Mouse (Mus musculus): Measurements from ENCODE around the gene Gm428.
"Not testable (repeated sequence)": the region's sequence is repeated elsewhere in the genome, so short reads cannot be mapped to it uniquely, and the experiment has no call there.

Gm428 gene

GRCm38 (mm10) chr4:73683216-73683615 is at the start of gene Gm428:
Gene Gm428, plus strand, starts transcription at chr4:73683516.
- DNase-seq (ENCODE audit: low read depth, low spot score); H3K27me3 ChIP-seq (ENCODE audit: control insufficient read depth, insufficient read depth, low read length, poor library complexity, severe bottlenecking); H3K36me3 ChIP-seq (ENCODE audit: control insufficient read depth, insufficient read depth, low read length, poor library complexity, severe bottlenecking): not testable (repeated sequence)

DNA sequence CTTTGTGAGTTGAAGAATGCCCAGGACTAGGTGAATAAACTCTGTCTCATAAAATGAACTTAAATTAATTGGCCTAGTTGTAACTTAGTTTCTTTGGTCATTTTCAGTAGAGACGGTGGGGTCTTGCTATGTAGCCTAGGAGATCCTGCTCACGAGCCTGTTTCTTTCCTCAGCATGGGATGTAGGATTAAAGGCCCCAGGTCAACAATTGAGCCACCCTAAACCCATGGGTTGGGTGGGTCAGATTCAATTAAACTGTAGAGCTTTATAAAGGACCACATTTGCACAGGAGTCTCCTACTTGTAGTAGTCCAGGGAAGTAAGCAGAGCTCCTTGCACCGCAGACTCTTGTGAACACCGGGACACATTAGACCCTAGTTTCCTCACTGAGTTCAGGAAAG is 45.5 kb upstream of the Gm428 start, which contains the start of gene Gm11236:
TSS of gene Gm11236 (plus strand) at position 301 of the 400 bp plus-strand sequence.
- not testable (repeated sequence) for H3K27me3 ChIP-seq (ENCODE audit: control insufficient read depth, insufficient read depth, low read length, poor library complexity, severe bottlenecking); DNase-seq (ENCODE audit: low read depth, low spot score); H3K36me3 ChIP-seq (ENCODE audit: control insufficient read depth, insufficient read depth, low read length, poor library complexity, severe bottlenecking)

DNA sequence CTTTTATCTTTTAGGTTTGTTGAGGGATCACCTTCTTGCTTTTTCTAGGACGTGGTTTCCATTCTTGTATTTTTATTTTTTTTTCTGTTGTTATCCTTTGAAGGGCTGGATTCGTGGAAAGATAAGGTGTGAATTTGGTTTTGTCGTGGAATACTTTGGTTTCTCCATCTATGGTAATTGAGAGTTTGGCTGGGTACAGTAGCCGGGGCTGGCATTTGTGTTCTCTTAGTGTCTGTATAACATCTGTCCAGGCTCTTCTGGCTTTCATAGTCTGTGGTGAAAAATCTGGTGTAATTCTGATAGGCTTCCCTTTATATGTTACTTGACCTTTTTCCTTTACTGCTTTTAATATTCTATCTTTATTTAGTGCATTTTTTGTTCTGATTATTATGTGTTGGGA is 21.5 kb upstream of the Gm428 start:
- DNase-seq (ENCODE audit: low read depth, low spot score); H3K27me3 ChIP-seq (ENCODE audit: control insufficient read depth, insufficient read depth, low read length, poor library complexity, severe bottlenecking); H3K36me3 ChIP-seq (ENCODE audit: control insufficient read depth, insufficient read depth, low read length, poor library complexity, severe bottlenecking): not testable (repeated sequence)

DNA sequence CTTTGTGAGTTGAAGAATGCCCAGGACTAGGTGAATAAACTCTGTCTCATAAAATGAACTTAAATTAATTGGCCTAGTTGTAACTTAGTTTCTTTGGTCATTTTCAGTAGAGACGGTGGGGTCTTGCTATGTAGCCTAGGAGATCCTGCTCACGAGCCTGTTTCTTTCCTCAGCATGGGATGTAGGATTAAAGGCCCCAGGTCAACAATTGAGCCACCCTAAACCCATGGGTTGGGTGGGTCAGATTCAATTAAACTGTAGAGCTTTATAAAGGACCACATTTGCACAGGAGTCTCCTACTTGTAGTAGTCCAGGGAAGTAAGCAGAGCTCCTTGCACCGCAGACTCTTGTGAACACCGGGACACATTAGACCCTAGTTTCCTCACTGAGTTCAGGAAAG is 15.3 kb upstream of the Gm428 start, which contains the start of gene Gm11239:
TSS of gene Gm11239 (plus strand) at position 301 of the 400 bp plus-strand sequence.
- not testable (repeated sequence) for DNase-seq (ENCODE audit: low read depth, low spot score); H3K36me3 ChIP-seq (ENCODE audit: control insufficient read depth, insufficient read depth, low read length, poor library complexity, severe bottlenecking); H3K27me3 ChIP-seq (ENCODE audit: control insufficient read depth, insufficient read depth, low read length, poor library complexity, severe bottlenecking)

DNA sequence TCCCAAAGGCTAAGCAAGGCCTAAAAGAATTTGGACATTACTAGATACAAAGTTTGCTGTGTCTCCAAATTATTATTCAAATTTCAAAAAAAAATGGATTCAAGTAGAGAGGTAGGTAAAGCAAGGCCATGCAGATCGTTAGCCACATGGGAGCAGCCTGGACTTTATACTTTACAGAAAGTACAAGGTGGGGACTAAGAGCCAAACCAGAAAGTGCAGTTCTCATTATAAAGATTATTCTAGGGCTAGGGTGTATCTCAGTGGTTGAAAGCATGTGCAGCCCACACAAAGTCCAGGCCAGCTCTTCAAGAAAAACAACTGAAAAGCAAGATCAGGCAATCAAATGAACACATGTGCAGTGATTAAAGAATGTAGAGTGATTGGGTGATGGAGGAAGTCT is 35.4 kb downstream of the Gm428 start:
- no peaks in the 10 kb centered on the region for H3K36me3 ChIP-seq (ENCODE audit: control insufficient read depth, insufficient read depth, low read length, poor library complexity, severe bottlenecking)
- H3K27me3 ChIP-seq (ENCODE audit: control insufficient read depth, insufficient read depth, low read length, poor library complexity, severe bottlenecking), result no peaks in the 10 kb centered on the region
- DNase-seq (ENCODE audit: low read depth, low spot score), result no peak

DNA sequence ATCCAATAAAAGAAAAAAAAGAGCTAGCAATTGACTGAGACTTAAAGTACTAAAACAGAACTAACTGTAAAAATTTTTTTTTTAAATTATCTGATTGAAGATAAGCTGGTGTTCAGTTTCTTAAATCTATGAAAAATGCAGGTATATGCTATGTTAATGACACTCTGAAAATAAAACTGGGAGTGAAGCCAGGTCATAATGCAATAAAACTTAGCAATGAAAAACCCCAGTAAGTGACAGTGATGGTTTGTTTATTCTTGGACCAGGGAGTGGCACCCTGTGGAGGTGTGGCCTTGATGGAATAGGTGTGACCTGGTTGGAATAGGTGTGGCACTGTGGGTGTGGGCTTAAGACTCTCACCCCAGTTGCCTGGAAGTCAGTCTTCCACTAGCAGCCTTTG is 36.5 kb downstream of the Gm428 start:
- Histone ChIP-seq H3K36me3 (ENCODE audit: control insufficient read depth, insufficient read depth, low read length, poor library complexity, severe bottlenecking) (no peaks in the 10 kb centered on the region), H3K27me3 (ENCODE audit: control insufficient read depth, insufficient read depth, low read length, poor library complexity, severe bottlenecking) (no peaks in the 10 kb centered on the region)
- no peak for DNase-seq (ENCODE audit: low read depth, low spot score)

All from splenic B cell, adult 2 months (primary cell).